Mouse (Mus musculus): ENCODE results near the gene Snx11.

DNA sequence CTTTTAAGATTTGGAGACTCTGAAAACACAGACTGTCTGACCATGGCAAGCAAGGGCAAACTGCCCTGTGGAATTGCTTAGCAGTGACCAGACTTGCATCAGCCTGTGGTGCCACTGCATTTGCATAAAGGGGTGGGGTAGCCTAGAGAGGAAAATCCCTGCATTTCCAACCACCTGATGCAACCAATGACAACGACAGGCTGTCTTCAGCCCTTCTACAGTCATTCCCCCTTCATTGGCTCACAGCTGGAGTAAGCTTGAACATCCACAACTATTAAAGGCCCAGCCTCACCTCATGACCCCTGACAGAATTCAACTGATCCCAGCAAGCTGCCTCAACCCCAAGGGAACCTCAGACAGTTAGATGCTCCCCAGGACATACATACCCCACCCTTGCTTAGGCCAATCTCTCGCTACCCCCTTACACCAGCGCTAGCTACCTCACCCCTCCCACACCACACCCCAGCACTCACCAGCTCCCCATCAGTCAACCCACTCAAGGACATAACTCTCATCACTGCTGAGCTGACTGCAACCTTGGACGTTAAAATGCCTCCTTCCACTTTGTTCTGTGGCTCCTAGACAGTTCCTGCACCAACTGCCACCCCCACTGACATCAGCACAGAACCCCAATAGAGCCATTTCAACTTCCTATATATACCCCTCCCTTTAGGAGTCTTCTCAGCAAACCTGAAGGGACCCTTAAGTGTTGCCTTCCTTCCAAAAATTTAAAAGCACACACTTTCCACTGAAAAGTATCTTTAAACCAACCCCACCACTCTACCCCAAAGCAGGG lies 45.5 kb upstream of the Snx11 start:
- no peak for TF ChIP-seq EP300 (IDR thresholded peaks at IDR 0.05)
- no peak for TF ChIP-seq CTCF (IDR thresholded peaks at IDR 0.05)
